Mouse (Mus musculus) neural tube, embryonic 15.5 days (tissue): ENCODE results near the gene Ppm1n. TPM values are rescaled to one million over a fixed set of nuclear protein-coding genes. Genes with fewer than 3 reads are reported as not detected.

Experiments used
- ATAC-seq: fragments of 200-750 bp; cut with Nextera tagmentation; 2 replicates; pipeline ENCODE4 v1.8.0; 2017; ENCODE audit warnings: mild to moderate bottlenecking, moderate TSS enrichment, moderate library complexity; ENCODE audit not compliant: low FRiP score
- H3K27ac ChIP-seq: fragments of 300-500 bp; sonication (generic); replicated peaks from 2 replicates; pipeline ENCODE4 v1.5.1; 2015; ENCODE audit warnings: mild to moderate bottlenecking, inconsistent platforms
- H3K27me3 ChIP-seq: fragments of 300-500 bp; sonication (generic); replicated peaks from 2 replicates; pipeline ENCODE4 v1.6.1; 2015; ENCODE audit warnings: inconsistent platforms
- H3K36me3 ChIP-seq: fragments of 300-500 bp; sonication (generic); 2 replicates; pipeline ENCODE4 v1.6.1; 2015; ENCODE audit warnings: inconsistent platforms
- H3K4me1 ChIP-seq: fragments of 300-500 bp; sonication (generic); 2 replicates; pipeline ENCODE4 v1.6.1; 2015; ENCODE audit warnings: inconsistent platforms
- H3K4me2 ChIP-seq: fragments of 300-500 bp; sonication (generic); 2 replicates; pipeline ENCODE4 v1.6.1; 2015; ENCODE audit warnings: inconsistent platforms, mild to moderate bottlenecking, moderate library complexity
- H3K4me3 ChIP-seq: fragments of 300-500 bp; sonication (generic); replicated peaks from 2 replicates; pipeline ENCODE4 v1.5.1; 2015; ENCODE audit warnings: mild to moderate bottlenecking, inconsistent platforms
- H3K9ac ChIP-seq: fragments of 300-500 bp; sonication (generic); replicated peaks from 2 replicates; pipeline ENCODE4 v1.6.1; 2015; ENCODE audit warnings: mild to moderate bottlenecking, inconsistent platforms
- H3K9me3 ChIP-seq: fragments of 300-500 bp; sonication (generic); replicated peaks from 2 replicates; pipeline ENCODE4 v1.6.1; 2016; ENCODE audit warnings: inconsistent platforms
- WGBS: fragments of 180-500 bp; shearing (Covaris S2); methylation state at CpG from one replicate; pipeline ENCODE4 v1.1.7; 2015; ENCODE audit warnings: mixed read lengths; 5-methylcytosine and 5-hydroxymethylcytosine counted together
- polyA plus RNA-seq: library from polyadenylated mRNA; unstranded; fragments of >200 nt; fragmentation: Nextera tagmentation; extraction: Ambion mirVana; gene quantifications from 2 replicates; pipeline ENCODE4 v1.2.1, GENCODE M21; 2015

Ppm1n gene
- polyA plus RNA-seq, 1 experiment from 2014 or later: 1.3 TPM

- ATAC-seq: no peak
- H3K9me3 ChIP-seq: no peaks in the 10 kb centered on the region
- H3K4me2 ChIP-seq: no peak overlapping the region
- H3K4me3 ChIP-seq: no peak overlapping the region
- no peak overlapping the region for H3K9ac ChIP-seq
- H3K4me1 ChIP-seq: peaks cover 13% of the 10 kb centered on the region
- H3K36me3 ChIP-seq: no peaks in the 10 kb centered on the region
- peaks cover 29% of the 10 kb centered on the region for H3K27me3 ChIP-seq
- H3K27ac ChIP-seq: no peak overlapping the region
- WGBS: 85% methylated on average over 7 of the region's 7 CpGs
Measured at GRCm38 (mm10) chr7:19318676-19319075, 38.8 kb upstream of the Ppm1n start.

GRCm38 (mm10) chr7:19318201-19318600 lies 38.3 kb upstream of the Ppm1n start:
- H3K4me1 ChIP-seq: peaks cover 13% of the 10 kb centered on the region
- peaks cover 30% of the 10 kb centered on the region for H3K27me3 ChIP-seq
- 74% methylated on average over 2 of the region's 2 CpGs for WGBS
- no peak overlapping the region for H3K4me2 ChIP-seq
- no peaks in the 10 kb centered on the region for H3K36me3 ChIP-seq
- H3K9ac ChIP-seq: no peak overlapping the region
- no peaks in the 10 kb centered on the region for H3K9me3 ChIP-seq
- H3K27ac ChIP-seq: no peak overlapping the region
- H3K4me3 ChIP-seq: no peak overlapping the region
- ATAC-seq: no peak

DNA sequence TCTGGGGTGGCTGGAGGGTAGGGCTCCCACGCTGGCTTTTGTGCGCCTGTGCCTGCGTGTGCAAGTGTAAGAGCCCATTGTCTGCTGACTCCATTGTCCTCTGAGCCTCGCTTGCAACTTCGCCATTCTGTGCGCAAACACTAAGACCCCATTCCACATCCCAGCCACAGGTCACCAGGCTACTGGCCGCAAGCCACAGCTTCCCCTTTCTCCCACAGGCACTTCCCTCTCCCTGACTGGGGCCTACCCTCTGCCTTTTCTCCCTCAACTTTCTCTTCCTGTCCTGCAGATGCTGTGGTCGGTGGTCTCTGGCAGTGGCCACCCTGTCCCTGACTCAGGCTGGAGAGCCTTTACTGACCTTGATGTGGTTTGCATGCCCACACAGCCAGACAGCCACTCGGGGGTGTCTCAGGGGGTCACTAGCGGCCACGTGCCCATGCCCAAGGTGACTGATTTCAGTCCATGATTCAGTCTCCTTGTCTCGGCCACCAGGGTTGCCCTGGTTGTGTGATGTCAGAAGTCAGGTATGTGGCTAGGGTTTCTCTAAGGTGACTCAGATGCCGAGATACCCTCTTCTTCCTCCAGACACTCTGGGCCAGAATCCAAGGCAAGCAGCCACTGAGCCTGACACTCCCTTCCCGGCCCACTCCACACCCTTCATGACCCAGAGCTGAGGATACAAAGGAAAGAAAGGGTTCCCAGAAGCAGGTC lies 36.7 kb upstream of the Ppm1n start:
- ATAC-seq: no peak
- no peak overlapping the region for H3K27ac ChIP-seq
- no peaks in the 10 kb centered on the region for H3K36me3 ChIP-seq
- H3K9ac ChIP-seq: no peak overlapping the region
- H3K4me3 ChIP-seq: no peak overlapping the region
- peaks cover 13% of the 10 kb centered on the region for H3K4me1 ChIP-seq
- peaks cover 36% of the 10 kb centered on the region for H3K27me3 ChIP-seq
- no peak overlapping the region for H3K4me2 ChIP-seq
- no peaks in the 10 kb centered on the region for H3K9me3 ChIP-seq
- 48% methylated on average over 14 of the region's 14 CpGs for WGBS

- no peak for ATAC-seq
- 51% methylated on average over 5 of the region's 5 CpGs for WGBS
- H3K4me2 ChIP-seq: no peak overlapping the region
- peaks cover 12% of the 10 kb centered on the region for H3K4me1 ChIP-seq
- H3K9ac ChIP-seq: no peak overlapping the region
- H3K9me3 ChIP-seq: no peaks in the 10 kb centered on the region
- H3K36me3 ChIP-seq: no peaks in the 10 kb centered on the region
- peaks cover 39% of the 10 kb centered on the region for H3K27me3 ChIP-seq
- no peak overlapping the region for H3K27ac ChIP-seq
- no peak overlapping the region for H3K4me3 ChIP-seq
Measured at GRCm38 (mm10) chr7:19314033-19314432, 34.2 kb upstream of the Ppm1n start.

- Histone ChIP-seq H3K27ac (no peak overlapping the region), H3K4me2 (no peak overlapping the region), H3K9me3 (no peaks in the 10 kb centered on the region), H3K4me1 (peaks cover 25% of the 10 kb centered on the region), H3K36me3 (no peaks in the 10 kb centered on the region), H3K27me3 (peaks cover 29% of the 10 kb centered on the region), H3K4me3 (no peak overlapping the region), H3K9ac (no peak overlapping the region)
- ATAC-seq: no peak
- WGBS: 35% methylated on average over 4 of the region's 4 CpGs
Measured at GRCm38 (mm10) chr7:19311991-19312390, 32.1 kb upstream of the Ppm1n start.

- Histone ChIP-seq H3K4me1 (peaks cover 28% of the 10 kb centered on the region), H3K4me2 (peak within 1 kb of the TSS; percentile 95), H3K27ac (0 out of 2 replicates have a peak within 1 kb of the TSS, but pooled peaks have one; percentile 48), H3K4me3 (peak within 1 kb of the TSS; percentile 48), H3K36me3 (no peaks in the 10 kb centered on the region), H3K9me3 (no peaks in the 10 kb centered on the region), H3K27me3 (peaks cover 48% of the 10 kb centered on the region), H3K9ac (peak within 1 kb of the TSS; percentile 62)
- peak; percentile 86 for ATAC-seq
- under 1% methylated on average over 49 of the region's 49 CpGs for WGBS
Measured at GRCm38 (mm10) chr7:19309884-19310641, 30.2 kb upstream of the Ppm1n start, which contains the start of gene Fosb. Gene Fosb, minus strand, starts transcription at chr7:19310051.

DNA sequence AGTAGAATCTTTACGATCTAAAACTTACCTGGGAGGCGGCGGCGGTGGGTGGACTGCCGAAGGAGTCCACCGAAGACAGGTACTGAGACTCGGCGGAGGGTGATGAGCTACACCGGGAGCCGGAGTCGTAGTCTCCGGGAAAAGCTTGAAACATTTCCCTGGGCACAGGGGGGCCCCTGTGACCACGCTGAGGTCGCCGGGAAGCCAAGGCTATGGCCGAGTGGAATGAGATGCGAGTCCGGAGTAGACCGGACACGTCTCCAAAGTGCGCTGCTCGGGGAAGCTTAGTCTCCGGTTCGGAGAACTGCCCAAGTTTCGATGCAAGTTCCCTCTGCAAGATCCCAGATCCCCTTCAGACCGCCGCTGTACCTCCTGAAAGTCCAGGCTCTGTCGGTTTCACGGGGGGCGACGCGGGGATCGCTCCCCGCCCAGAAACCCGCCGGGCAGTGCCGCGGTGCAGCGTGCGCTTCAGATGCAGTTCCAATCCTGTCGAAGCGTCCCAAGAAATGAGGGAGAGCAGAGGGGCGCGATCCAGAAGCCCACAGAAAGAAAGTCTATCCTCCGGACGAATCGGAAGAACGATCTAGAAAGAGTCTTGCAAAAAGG lies 29.5 kb upstream of the Ppm1n start:
- 1% methylated on average over 48 of the region's 48 CpGs for WGBS
- Histone ChIP-seq H3K36me3 (no peaks in the 10 kb centered on the region), H3K9ac (peak overlapping the region; percentile 51), H3K4me2 (peak overlapping the region; percentile 95), H3K4me3 (peak overlapping the region; percentile 48), H3K9me3 (no peaks in the 10 kb centered on the region), H3K27ac (no peak overlapping the region), H3K4me1 (peaks cover 35% of the 10 kb centered on the region), H3K27me3 (peaks cover 54% of the 10 kb centered on the region)
- ATAC-seq: no peak

GRCm38 (mm10) chr7:19308454-19309277 lies 28.8 kb upstream of the Ppm1n start:
- H3K9me3 ChIP-seq: no peaks in the 10 kb centered on the region
- peak; percentile 89 for ATAC-seq
- H3K36me3 ChIP-seq: no peaks in the 10 kb centered on the region
- peak overlapping the region; percentile 61 for H3K9ac ChIP-seq
- WGBS: 1% methylated on average over 51 of the region's 58 CpGs
- H3K4me1 ChIP-seq: peaks cover 42% of the 10 kb centered on the region
- H3K4me2 ChIP-seq: peak overlapping the region; percentile 95
- H3K4me3 ChIP-seq: peak overlapping the region; percentile 48
- H3K27ac ChIP-seq: peak overlapping the region; percentile 78
- H3K27me3 ChIP-seq: peaks cover 56% of the 10 kb centered on the region

GRCm38 (mm10) chr7:19307739-19308453 lies 28.0 kb upstream of the Ppm1n start:
- WGBS: 2% methylated on average over 18 of the region's 18 CpGs
- Histone ChIP-seq H3K27me3 (peaks cover 59% of the 10 kb centered on the region), H3K4me2 (peak overlapping the region; percentile 95), H3K4me3 (peak overlapping the region; percentile 48), H3K4me1 (peaks cover 45% of the 10 kb centered on the region), H3K36me3 (no peaks in the 10 kb centered on the region), H3K9ac (peak overlapping the region; percentile 61), H3K27ac (peak overlapping the region; percentile 78), H3K9me3 (no peaks in the 10 kb centered on the region)
- ATAC-seq: peak; percentile 60

DNA sequence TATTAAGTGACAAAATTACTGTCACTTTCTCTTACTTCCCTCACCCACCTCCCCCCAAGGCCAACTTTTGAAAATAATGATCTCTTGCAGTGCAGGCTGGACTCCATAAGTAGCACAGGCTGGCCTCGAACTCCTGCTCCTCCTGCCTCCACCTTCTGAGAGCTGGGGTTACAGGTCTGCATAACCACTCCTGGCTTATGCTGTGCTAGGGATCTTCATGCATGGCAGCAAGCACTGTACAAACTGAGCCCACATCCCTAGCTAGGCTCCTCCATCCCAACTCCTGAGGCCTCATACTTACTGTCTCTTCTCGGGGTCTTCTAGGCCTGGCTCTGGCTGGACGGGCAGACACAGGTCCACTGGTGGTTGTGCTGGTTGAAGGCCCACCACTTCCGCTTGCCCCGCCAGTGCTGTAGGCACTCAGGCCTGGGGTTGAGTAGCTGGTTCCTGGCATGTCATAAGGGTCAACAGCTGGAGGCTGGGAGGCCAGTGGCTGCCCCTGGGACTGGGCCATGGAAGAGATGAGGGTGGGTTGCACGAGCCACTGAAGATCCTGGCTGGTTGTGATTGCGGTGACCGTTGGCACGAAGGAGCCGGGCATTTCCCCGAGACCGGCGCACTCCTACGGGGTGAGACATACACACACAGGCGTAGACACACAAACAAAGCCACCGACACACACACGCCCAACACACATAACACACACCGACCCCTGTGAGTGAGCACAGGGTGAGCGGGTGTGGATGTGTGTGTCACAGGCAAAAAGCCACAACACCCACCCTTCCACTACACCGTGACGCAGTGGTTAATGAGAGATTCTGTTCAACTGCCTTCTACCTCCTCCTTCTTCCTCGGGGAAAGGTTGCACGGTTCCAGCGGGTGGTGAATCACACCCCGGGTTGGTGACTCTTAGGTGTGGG lies 27.2 kb upstream of the Ppm1n start:
- Histone ChIP-seq H3K9ac (0 out of 2 replicates have a peak overlapping the region, but pooled peaks have one; percentile 61), H3K27me3 (peaks cover 59% of the 10 kb centered on the region), H3K9me3 (no peaks in the 10 kb centered on the region), H3K4me1 (peaks cover 50% of the 10 kb centered on the region), H3K27ac (no peak overlapping the region), H3K4me3 (peak overlapping the region; percentile 48; the same call in 1 of the 2 replicates), H3K36me3 (no peaks in the 10 kb centered on the region), H3K4me2 (peak overlapping the region; percentile 95)
- ATAC-seq: no peak
- WGBS: 66% methylated on average over 25 of the region's 25 CpGs
